Mouse (Mus musculus) layer of hippocampus, adult 8-10 months (tissue): ENCODE measurements around the gene Cxcl2. TPM values are rescaled to one million over a fixed set of nuclear protein-coding genes. Genes with fewer than 3 reads are reported as not detected.

Experiments
- total RNA-seq, 4 experiments: library from RNA; stranded (reverse); gene quantifications; 2 replicates each; pipeline ENCODE4 v1.2.4; 2022

Cxcl2 gene
- total RNA-seq, 4 experiments from 2014 or later: not detected

Other genes with a start within 250 kb of the Cxcl2 start
- 1 to 10 TPM in 2 of 4 experiments, under 1 TPM in 2; 0.39 to 4.6 (median 2.1) TPM for gene Cxcl5, start 144.5 kb upstream of the Cxcl2 start, total RNA-seq
- 1 to 10 TPM in 1 of 4 experiments, under 1 TPM in 2, not detected in 1; 0.32 to 1.6 (median 0.47) TPM for gene Ppbp, start 135.4 kb upstream of the Cxcl2 start, total RNA-seq
- gene Pf4, start 131.4 kb upstream of the Cxcl2 start, total RNA-seq: 1 to 10 TPM; 2.8 to 3.1 (median 2.9) TPM
- gene Cxcl3, start 117.8 kb upstream of the Cxcl2 start, total RNA-seq: not detected
- not detected for gene Cxcl15, start 109.3 kb upstream of the Cxcl2 start, total RNA-seq
- 1 to 10 TPM in 1 of 4 experiments, under 1 TPM in 1, not detected in 2; 0.41 to 1.2 TPM for gene Cxcl1, start 12.6 kb upstream of the Cxcl2 start, total RNA-seq
- 10 to 100 TPM; 14.6 to 24.1 (median 17.4) TPM for gene Mthfd2l, start 27.2 kb downstream of the Cxcl2 start, total RNA-seq
- not detected for gene Epgn, start 123.6 kb downstream of the Cxcl2 start, total RNA-seq
- not detected for gene Ereg, start 170.8 kb downstream of the Cxcl2 start, total RNA-seq
- under 1 TPM in 2 of 4 experiments, not detected in 2; 0.35 to 0.45 TPM for gene Areg, start 235.7 kb downstream of the Cxcl2 start, total RNA-seq